Mouse (Mus musculus): ENCODE results near the gene Gstm4. TPM values are rescaled to one million over a fixed set of nuclear protein-coding genes. Genes with fewer than 3 reads are reported as not detected.
"Not testable (repeated sequence)": the region's sequence is repeated elsewhere in the genome, so short reads cannot be mapped to it uniquely, and the experiment has no call there.

Gstm4 gene
- polyA plus RNA-seq, 1 experiment from 2014 or later = 16.0 TPM

DNA sequence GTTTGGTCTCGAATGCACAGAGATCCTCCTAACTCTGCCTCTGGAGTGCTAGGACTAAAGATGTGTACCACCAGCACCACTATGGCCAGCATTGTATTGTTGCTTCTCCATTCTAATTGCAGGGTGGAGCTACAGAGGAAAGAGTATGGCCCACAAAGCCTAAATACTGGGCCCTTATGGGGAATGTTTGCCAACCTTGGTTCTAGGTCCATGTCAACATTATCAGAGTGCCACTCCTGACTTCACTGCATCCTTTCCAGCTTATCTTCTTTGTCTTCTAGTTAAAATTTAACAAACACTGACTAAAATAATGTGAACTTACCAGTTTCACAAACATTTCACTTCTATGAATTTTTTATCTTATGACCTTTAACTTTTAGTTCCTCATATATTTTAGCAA lies 18.1 kb downstream of the Gstm4 start:
- Histone ChIP-seq H3K27me3 (ENCODE audit: insufficient read depth, low read length) (no peaks in the 10 kb centered on the region), H3K4me2 (no peak overlapping the region), H3K27ac (ENCODE audit: low read depth) (no peak overlapping the region), H3K9ac (no peak overlapping the region), H3K9me3 (ENCODE audit: low read depth, low read length) (no peaks in the 10 kb centered on the region), H3K36me3 (ENCODE audit: insufficient read depth) (no peaks in the 10 kb centered on the region), H3K4me1 (ENCODE audit: insufficient read depth) (no peaks in the 10 kb centered on the region), H3K4me3 (ENCODE audit: low read depth, low read length) (no peak overlapping the region)
- no peak for ATAC-seq (ENCODE audit: insufficient read depth)
- no peak for TF ChIP-seq CTCF (IDR thresholded peaks at IDR 0.05; ENCODE audit: low read depth)
- 89% methylated on average over 1 of the region's 1 CpGs for WGBS
- no peak for DNase-seq

DNA sequence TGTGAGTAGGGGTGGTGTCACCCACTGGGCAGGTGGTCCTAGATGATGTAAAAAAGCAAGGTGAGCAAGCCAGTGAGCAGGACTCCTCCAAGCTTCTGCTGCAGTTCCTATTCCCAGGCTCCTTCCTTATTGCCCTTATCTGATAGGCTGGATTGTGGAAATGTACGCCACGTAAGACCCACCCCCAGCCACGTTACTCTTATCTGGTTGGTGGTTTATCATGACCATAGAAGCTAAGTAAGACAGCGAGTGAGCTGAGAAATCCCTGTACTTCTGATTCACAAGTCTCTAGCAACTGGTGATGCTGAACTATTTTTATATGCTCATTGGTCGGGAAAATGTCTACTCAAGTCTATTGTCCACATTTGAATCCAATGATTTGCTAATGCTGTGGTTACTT lies 18.6 kb downstream of the Gstm4 start:
- H3K36me3 ChIP-seq (ENCODE audit: insufficient read depth) = no peaks in the 10 kb centered on the region
- 59% methylated on average over 5 of the region's 5 CpGs for WGBS
- TF ChIP-seq CTCF (IDR thresholded peaks at IDR 0.05; ENCODE audit: low read depth) = no peak
- no peaks in the 10 kb centered on the region for H3K27me3 ChIP-seq (ENCODE audit: insufficient read depth, low read length)
- no peaks in the 10 kb centered on the region for H3K9me3 ChIP-seq (ENCODE audit: low read depth, low read length)
- H3K9ac ChIP-seq = no peak overlapping the region
- ATAC-seq (ENCODE audit: insufficient read depth) (no peak; the same call in 1 of the 2 replicates), DNase-seq (peak; percentile 46)
- H3K27ac ChIP-seq (ENCODE audit: low read depth) = no peak overlapping the region
- H3K4me1 ChIP-seq (ENCODE audit: insufficient read depth) = no peaks in the 10 kb centered on the region
- no peak overlapping the region for H3K4me2 ChIP-seq
- H3K4me3 ChIP-seq (ENCODE audit: low read depth, low read length) = no peak overlapping the region

GRCm38 (mm10) chr3:108025318-108025717 lies 19.4 kb downstream of the Gstm4 start:
- H3K27me3 ChIP-seq (ENCODE audit: insufficient read depth, low read length) = no peaks in the 10 kb centered on the region
- no peak overlapping the region for H3K27ac ChIP-seq (ENCODE audit: low read depth)
- H3K4me2 ChIP-seq = no peak overlapping the region
- H3K9me3 ChIP-seq (ENCODE audit: low read depth, low read length) = no peaks in the 10 kb centered on the region
- H3K36me3 ChIP-seq (ENCODE audit: insufficient read depth) = no peaks in the 10 kb centered on the region
- no peak for DNase-seq
- H3K4me1 ChIP-seq (ENCODE audit: insufficient read depth) = no peaks in the 10 kb centered on the region
- H3K4me3 ChIP-seq (ENCODE audit: low read depth, low read length) = no peak overlapping the region
- no peak overlapping the region for H3K9ac ChIP-seq
- WGBS = 44% methylated on average over 4 of the region's 4 CpGs
- TF ChIP-seq CTCF (IDR thresholded peaks at IDR 0.05; ENCODE audit: low read depth) = no peak
- no peak for ATAC-seq (ENCODE audit: insufficient read depth)

- no peak for ATAC-seq (ENCODE audit: insufficient read depth)
- H3K4me1 ChIP-seq (ENCODE audit: insufficient read depth) = peaks cover 5% of the 10 kb centered on the region
- 59% methylated on average over 6 of the region's 6 CpGs for WGBS
- H3K27ac ChIP-seq (ENCODE audit: low read depth) = no peak overlapping the region
- no peaks in the 10 kb centered on the region for H3K36me3 ChIP-seq (ENCODE audit: insufficient read depth)
- no peak overlapping the region for H3K9ac ChIP-seq
- H3K4me2 ChIP-seq = no peak overlapping the region
- H3K4me3 ChIP-seq (ENCODE audit: low read depth, low read length) = no peak overlapping the region
- no peak for DNase-seq
- H3K27me3 ChIP-seq (ENCODE audit: insufficient read depth, low read length) = no peaks in the 10 kb centered on the region
- TF ChIP-seq CTCF (IDR thresholded peaks at IDR 0.05; ENCODE audit: low read depth) = no peak
- no peaks in the 10 kb centered on the region for H3K9me3 ChIP-seq (ENCODE audit: low read depth, low read length)
Observed at GRCm38 (mm10) chr3:108022650-108023049, 22.0 kb downstream of the Gstm4 start.

- not testable (repeated sequence) for H3K4me3 ChIP-seq (ENCODE audit: low read depth, low read length); H3K27ac ChIP-seq (ENCODE audit: low read depth); H3K4me1 ChIP-seq (ENCODE audit: insufficient read depth); H3K9ac ChIP-seq; H3K4me2 ChIP-seq; H3K27me3 ChIP-seq (ENCODE audit: insufficient read depth, low read length); ATAC-seq (ENCODE audit: insufficient read depth); DNase-seq; H3K9me3 ChIP-seq (ENCODE audit: low read depth, low read length); H3K36me3 ChIP-seq (ENCODE audit: insufficient read depth)
- WGBS = 69% methylated on average over 11 of the region's 11 CpGs
Observed at GRCm38 (mm10) chr3:108020351-108021022, 24.2 kb downstream of the Gstm4 start.

DNA sequence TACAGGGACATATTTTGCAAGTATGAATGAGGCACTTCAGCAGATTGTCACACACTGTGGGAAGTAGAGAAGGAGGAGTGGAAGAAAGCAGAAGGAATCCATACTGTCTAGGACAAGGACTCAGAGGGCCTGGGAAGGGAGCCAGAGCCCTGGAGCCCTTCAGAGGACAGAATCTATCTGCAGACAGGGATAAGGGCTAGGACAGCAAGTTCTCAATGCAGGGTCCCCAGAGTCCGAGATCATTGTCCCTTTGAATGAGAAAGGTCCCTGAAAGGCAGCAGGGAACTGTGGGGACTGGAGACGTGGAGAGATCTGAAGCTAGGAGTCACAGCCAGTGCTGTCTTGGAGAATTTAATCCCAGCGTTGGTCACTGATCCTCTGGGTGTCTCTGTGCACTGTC lies 25.5 kb downstream of the Gstm4 start:
- H3K27ac ChIP-seq (ENCODE audit: low read depth); DNase-seq: not testable (repeated sequence)

GRCm38 (mm10) chr3:108018190-108018820 lies 26.4 kb downstream of the Gstm4 start:
- H3K9ac ChIP-seq = peak overlapping the region; percentile 56
- DNase-seq (peak; percentile 54), ATAC-seq (ENCODE audit: insufficient read depth) (peak; percentile 22; the same call in 1 of the 2 replicates)
- H3K4me1 ChIP-seq (ENCODE audit: insufficient read depth) = peaks cover 5% of the 10 kb centered on the region
- no peaks in the 10 kb centered on the region for H3K27me3 ChIP-seq (ENCODE audit: insufficient read depth, low read length)
- H3K36me3 ChIP-seq (ENCODE audit: insufficient read depth) = no peaks in the 10 kb centered on the region
- peak overlapping the region; percentile 80 for H3K4me2 ChIP-seq
- WGBS = 17% methylated on average over 14 of the region's 14 CpGs
- H3K9me3 ChIP-seq (ENCODE audit: low read depth, low read length) = no peaks in the 10 kb centered on the region
- no peak for TF ChIP-seq CTCF (IDR thresholded peaks at IDR 0.05; ENCODE audit: low read depth)
- H3K4me3 ChIP-seq (ENCODE audit: low read depth, low read length) = peak overlapping the region; percentile 40
- H3K27ac ChIP-seq (ENCODE audit: low read depth) = peak overlapping the region; percentile 65; the same call in 1 of the 2 replicates

More for the DNA sequence above, 25.5 kb downstream of the Gstm4 start:
- not testable (repeated sequence) for H3K36me3 ChIP-seq (ENCODE audit: insufficient read depth); H3K9ac ChIP-seq; H3K27me3 ChIP-seq (ENCODE audit: insufficient read depth, low read length); H3K4me2 ChIP-seq; H3K4me1 ChIP-seq (ENCODE audit: insufficient read depth); ATAC-seq (ENCODE audit: insufficient read depth); H3K9me3 ChIP-seq (ENCODE audit: low read depth, low read length); H3K4me3 ChIP-seq (ENCODE audit: low read depth, low read length)
- WGBS = 71% methylated on average over 3 of the region's 3 CpGs

Measured in lung, embryonic 14.5 days (tissue).